Mouse (Mus musculus) liver, embryonic 16.5 days (tissue): Measurements from ENCODE around the gene Stap2. TPM values are rescaled to one million over a fixed set of nuclear protein-coding genes. Genes with fewer than 3 reads are reported as not detected.

Experiments used
- ATAC-seq: fragments of 200-750 bp; cut with Nextera tagmentation; 2 replicates; pipeline ENCODE4 v1.8.0; 2017; ENCODE audit warnings: low read depth, mild to moderate bottlenecking, moderate number of reproducible peaks, moderate library complexity
- H3K27ac ChIP-seq: fragments of 300-500 bp; sonication (generic); 2 replicates; pipeline ENCODE4 v1.5.1; 2014; ENCODE audit warnings: mild to moderate bottlenecking, low read length
- H3K27me3 ChIP-seq: fragments of 300-500 bp; sonication (generic); 2 replicates; pipeline ENCODE4 v1.6.1; 2014; ENCODE audit warnings: low read depth, low read length, mixed read lengths; ENCODE audit not compliant: control insufficient read depth, insufficient read depth
- H3K36me3 ChIP-seq: fragments of 300-500 bp; sonication (generic); 2 replicates; pipeline ENCODE4 v1.6.1; 2014; ENCODE audit warnings: mild to moderate bottlenecking; ENCODE audit not compliant: control insufficient read depth, insufficient read depth
- H3K4me1 ChIP-seq: fragments of 300-500 bp; sonication (generic); 2 replicates; pipeline ENCODE4 v1.6.1; 2014; ENCODE audit warnings: low read depth, low read length, mixed read lengths; ENCODE audit not compliant: control insufficient read depth
- H3K4me2 ChIP-seq: fragments of 300-500 bp; sonication (generic); 2 replicates; pipeline ENCODE4 v1.6.1; 2014; ENCODE audit warnings: low read depth, low read length, mixed read lengths
- H3K4me3 ChIP-seq: fragments of 300-500 bp; sonication (generic); 2 replicates; pipeline ENCODE4 v1.5.1; 2014; ENCODE audit warnings: low read depth, mild to moderate bottlenecking, low read length
- H3K9ac ChIP-seq: fragments of 300-500 bp; sonication (generic); 2 replicates; pipeline ENCODE4 v1.6.1; 2014; ENCODE audit warnings: low read depth, low read length
- H3K9me3 ChIP-seq: fragments of 300-500 bp; sonication (generic); replicated peaks from 2 replicates; pipeline ENCODE4 v1.6.1; 2016; ENCODE audit warnings: low read length; ENCODE audit not compliant: control insufficient read depth
- WGBS: fragments of 180-500 bp; shearing (Covaris S2); extraction: QIAGEN DNeasy Blood & Tissue Kit; methylation state at CpG from one replicate; pipeline ENCODE4 v1.1.7; 2014; ENCODE audit not compliant: insufficient replicate concordance; 5-methylcytosine and 5-hydroxymethylcytosine counted together
- polyA plus RNA-seq: library from polyadenylated mRNA; unstranded; fragments of >200 nt; fragmentation: Nextera tagmentation; extraction: Ambion mirVana; gene quantifications from 2 replicates; pipeline ENCODE4 v1.2.1, GENCODE M21; 2015

The Stap2 gene
- polyA plus RNA-seq, result 3.5 and 4.5 TPM in 2 replicates

- no peaks in the 10 kb centered on the region for H3K9me3 ChIP-seq
- H3K27ac ChIP-seq, result no peak within 1 kb of the TSS
- no peak for ATAC-seq
- no peaks in the 10 kb centered on the region for H3K36me3 ChIP-seq
- 23% methylated on average over 13 of the region's 13 CpGs for WGBS
- H3K4me2 ChIP-seq, result peak within 1 kb of the TSS; percentile 7
- H3K4me3 ChIP-seq, result peak within 1 kb of the TSS; percentile 28; the same call in 1 of the 2 replicates
- H3K27me3 ChIP-seq, result no peaks in the 10 kb centered on the region; the same call in none of the 2 replicates
- H3K9ac ChIP-seq, result no peak within 1 kb of the TSS; the same call in 1 of the 2 replicates
- H3K4me1 ChIP-seq, result peaks cover 24% of the 10 kb centered on the region
Observed at GRCm38 (mm10) chr17:56005415-56006061, at the start of gene Stap2, which contains the start of gene Mpnd. Gene Stap2 (minus strand): TSS chr17:56005584. Gene Mpnd (plus strand): TSS chr17:56005711.

GRCm38 (mm10) chr17:56054938-56055337 lies 49.6 kb upstream of the Stap2 start:
- no peaks in the 10 kb centered on the region for H3K4me1 ChIP-seq
- no peak overlapping the region for H3K27ac ChIP-seq
- no peaks in the 10 kb centered on the region for H3K9me3 ChIP-seq
- H3K4me2 ChIP-seq, result no peak overlapping the region
- peaks cover 51% of the 10 kb centered on the region for H3K36me3 ChIP-seq
- H3K4me3 ChIP-seq, result no peak overlapping the region
- H3K9ac ChIP-seq, result no peak overlapping the region
- ATAC-seq, result no peak
- H3K27me3 ChIP-seq, result no peaks in the 10 kb centered on the region

- Histone ChIP-seq H3K4me2 (no peak overlapping the region), H3K36me3 (peaks cover 54% of the 10 kb centered on the region), H3K27me3 (no peaks in the 10 kb centered on the region), H3K9me3 (no peaks in the 10 kb centered on the region), H3K27ac (no peak overlapping the region), H3K4me3 (no peak overlapping the region), H3K4me1 (no peaks in the 10 kb centered on the region), H3K9ac (no peak overlapping the region)
- 83% methylated on average over 5 of the region's 5 CpGs for WGBS
- ATAC-seq, result no peak
Observed at GRCm38 (mm10) chr17:56051369-56051768, 46.0 kb upstream of the Stap2 start.

GRCm38 (mm10) chr17:56040857-56041163 lies 35.4 kb upstream of the Stap2 start:
- 1% methylated on average over 12 of the region's 12 CpGs for WGBS

GRCm38 (mm10) chr17:56040030-56040856 lies 34.9 kb upstream of the Stap2 start, which contains the start of gene Chaf1a:
Gene Chaf1a (plus strand): TSS chr17:56040439.
- peak; percentile 73 for ATAC-seq

More at GRCm38 (mm10) chr17:56040857-56041163, 35.4 kb upstream of the Stap2 start:
- no peak for ATAC-seq
- peak overlapping the region; percentile 83 for H3K27ac ChIP-seq
- H3K9ac ChIP-seq, result peak overlapping the region; percentile 72
- no peaks in the 10 kb centered on the region for H3K9me3 ChIP-seq
- H3K4me1 ChIP-seq, result peaks cover 18% of the 10 kb centered on the region
- H3K4me3 ChIP-seq, result peak overlapping the region; percentile 75
- H3K4me2 ChIP-seq, result peak overlapping the region; percentile 81
- H3K27me3 ChIP-seq, result no peaks in the 10 kb centered on the region
- peaks cover 11% of the 10 kb centered on the region for H3K36me3 ChIP-seq

GRCm38 (mm10) chr17:56039345-56039744 lies 34.0 kb upstream of the Stap2 start:
- no peak for ATAC-seq
- H3K4me2 ChIP-seq, result peak overlapping the region; percentile 81
- H3K27me3 ChIP-seq, result no peaks in the 10 kb centered on the region
- peak overlapping the region; percentile 75 for H3K4me3 ChIP-seq
- peaks cover 29% of the 10 kb centered on the region for H3K4me1 ChIP-seq
- H3K36me3 ChIP-seq, result peaks cover 9% of the 10 kb centered on the region
- peak overlapping the region; percentile 71; the same call in 1 of the 2 replicates for H3K9ac ChIP-seq
- WGBS, result 61% methylated on average over 4 of the region's 4 CpGs
- no peaks in the 10 kb centered on the region for H3K9me3 ChIP-seq
- 0 out of 2 replicates have a peak overlapping the region, but pooled peaks have one; percentile 20 for H3K27ac ChIP-seq

More at GRCm38 (mm10) chr17:56040030-56040856, 34.9 kb upstream of the Stap2 start, which contains the start of gene Chaf1a:
- WGBS, result under 1% methylated on average over 68 of the region's 68 CpGs
- H3K9ac ChIP-seq, result peak within 1 kb of the TSS; percentile 72
- peak within 1 kb of the TSS; percentile 83 for H3K27ac ChIP-seq
- peak within 1 kb of the TSS; percentile 81 for H3K4me2 ChIP-seq
- no peaks in the 10 kb centered on the region for H3K9me3 ChIP-seq
- H3K36me3 ChIP-seq, result peaks cover 11% of the 10 kb centered on the region
- H3K27me3 ChIP-seq, result no peaks in the 10 kb centered on the region
- peaks cover 20% of the 10 kb centered on the region for H3K4me1 ChIP-seq
- H3K4me3 ChIP-seq, result peak within 1 kb of the TSS; percentile 75

GRCm38 (mm10) chr17:56038583-56039261 lies 33.3 kb upstream of the Stap2 start:
- Histone ChIP-seq H3K4me2 (no peak overlapping the region), H3K4me1 (peaks cover 34% of the 10 kb centered on the region), H3K27me3 (no peaks in the 10 kb centered on the region), H3K9ac (no peak overlapping the region), H3K4me3 (no peak overlapping the region), H3K36me3 (peaks cover 3% of the 10 kb centered on the region), H3K27ac (0 out of 2 replicates have a peak overlapping the region, but pooled peaks have one; percentile 20), H3K9me3 (no peaks in the 10 kb centered on the region)
- 76% methylated on average over 8 of the region's 8 CpGs for WGBS
- ATAC-seq, result no peak

GRCm38 (mm10) chr17:56036901-56037287 lies 31.5 kb upstream of the Stap2 start:
- no peaks in the 10 kb centered on the region for H3K36me3 ChIP-seq
- H3K4me1 ChIP-seq, result peaks cover 50% of the 10 kb centered on the region
- 34% methylated on average over 13 of the region's 13 CpGs for WGBS
- H3K27ac ChIP-seq, result 0 out of 2 replicates have a peak overlapping the region, but pooled peaks have one; percentile 16
- H3K9ac ChIP-seq, result peak overlapping the region; percentile 52
- H3K9me3 ChIP-seq, result no peaks in the 10 kb centered on the region
- no peak for ATAC-seq
- peak overlapping the region; percentile 65 for H3K4me2 ChIP-seq
- peak overlapping the region; percentile 93 for H3K4me3 ChIP-seq
- H3K27me3 ChIP-seq, result no peaks in the 10 kb centered on the region
